Mouse (Mus musculus): ENCODE results near the gene Cux2.

DNA sequence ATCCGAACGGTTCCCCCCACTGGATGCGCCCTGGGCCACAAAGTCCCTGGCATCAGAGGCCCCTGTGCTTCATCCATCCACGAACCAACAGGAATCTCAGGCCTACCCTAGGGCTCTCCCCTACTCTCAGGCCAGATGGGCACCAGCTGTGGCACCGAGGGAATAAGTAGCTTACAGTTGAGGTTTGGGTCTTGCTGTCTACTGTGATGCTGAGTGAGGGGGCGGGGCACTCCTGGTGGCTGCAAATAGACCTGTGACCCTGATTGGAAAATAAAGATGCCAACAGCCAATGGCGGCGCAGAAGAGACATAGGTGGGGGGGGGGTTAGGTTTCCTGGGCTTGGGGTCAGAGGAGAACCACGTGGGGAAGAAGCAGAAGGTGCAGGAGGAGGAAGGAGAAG, 38.6 kb downstream of the Cux2 start:
- TF ChIP-seq POLR2A (IDR thresholded peaks at IDR 0.05; ENCODE audit: borderline replicate concordance, control insufficient read depth, low read depth, low read length) (no peak), CTCF (IDR thresholded peaks at IDR 0.05; ENCODE audit: control insufficient read depth, insufficient read depth, low read length) (no peak)
